Comparison of ENCODE assay signal across 15 mouse cellular contexts in genomic region chr7:30811757-30812290, GRCm38 (mm10). TPM values are rescaled to one million over a fixed set of nuclear protein-coding genes. Genes with fewer than 3 reads are reported as not detected.
A peak's percentile ranks its signal among the peaks of the same experiment; 100 is the strongest.
DNase-seq lines count a peak whose midpoint lies in the region; ATAC-seq and TF ChIP-seq lines count a peak whose summit lies in the region.
"Had no signal": no experiment of that assay in that cellular context is flagged by ENCODE, and none has a peak within 500 bp of the region (broad histone marks: within the 10 kb centered on the region; RNA-seq: fewer than 3 reads in every experiment).

No protein-coding gene starts in this region.

- H3K4me3 ChIP-seq in hindbrain, postnatal 0 days (ENCODE audit: low read length) = no peak overlapping the region
- H3K4me3 ChIP-seq in hindbrain, embryonic 11.5 days (ENCODE audit: low read depth, low read length) = no peak overlapping the region
- H3K4me3 ChIP-seq in intestine, postnatal 0 days (ENCODE audit: low read depth, low read length) = no peak overlapping the region
- peak overlapping the region; percentile 88 for H3K4me3 ChIP-seq in megakaryocyte, embryonic 14.5 days (replicated peaks)
- no peak overlapping the region for H3K4me3 ChIP-seq in forebrain, embryonic 15.5 days
- H3K4me3 ChIP-seq: midbrain, embryonic 10.5 days; neural tube, embryonic 15.5 days had no signal

- peak; percentile 73; the same call in 1 of the 2 replicates for ATAC-seq in hindbrain, postnatal 0 days
- no peak for ATAC-seq in hindbrain, embryonic 11.5 days (ENCODE audit: low FRiP score)
- peak; percentile 58 for ATAC-seq in intestine, postnatal 0 days
- no peak for ATAC-seq in forebrain, embryonic 15.5 days (replicated peaks)

- TF ChIP-seq CTCF in hindbrain, postnatal 0 days (IDR thresholded peaks at IDR 0.05; ENCODE audit: low read depth) = no peak
- no peak for TF ChIP-seq CTCF in intestine, postnatal 0 days (IDR thresholded peaks at IDR 0.05; ENCODE audit: low read depth)

- H3K4me2 ChIP-seq in hindbrain, postnatal 0 days (ENCODE audit: low read depth, low read length) = no peak overlapping the region
- H3K4me2 ChIP-seq in hindbrain, embryonic 11.5 days (replicated peaks; ENCODE audit: low read depth, low read length) = no peak overlapping the region
- H3K4me2 ChIP-seq in intestine, postnatal 0 days (replicated peaks; ENCODE audit: low read depth) = peak overlapping the region; percentile 48
- H3K4me2 ChIP-seq in forebrain, embryonic 15.5 days (replicated peaks) = no peak overlapping the region
- H3K4me2 ChIP-seq: neural tube, embryonic 15.5 days had no signal

- no peaks in the 10 kb centered on the region for H3K9me3 ChIP-seq in hindbrain, postnatal 0 days (ENCODE audit: low read length)
- H3K9me3 ChIP-seq in hindbrain, embryonic 11.5 days (ENCODE audit: control insufficient read depth, low read length) = no peaks in the 10 kb centered on the region
- H3K9me3 ChIP-seq in intestine, postnatal 0 days (ENCODE audit: control insufficient read depth) = no peaks in the 10 kb centered on the region
- H3K9me3 ChIP-seq in megakaryocyte, embryonic 14.5 days = peaks cover 13% of the 10 kb centered on the region
- H3K9me3 ChIP-seq in forebrain, embryonic 15.5 days = no peaks in the 10 kb centered on the region
- H3K9me3 ChIP-seq: neural tube, embryonic 15.5 days had no signal

- no peaks in the 10 kb centered on the region for H3K27me3 ChIP-seq in hindbrain, postnatal 0 days (ENCODE audit: insufficient read depth, low read length)
- H3K27me3 ChIP-seq in hindbrain, embryonic 11.5 days (ENCODE audit: control insufficient read depth, insufficient read depth, low read length) = no peaks in the 10 kb centered on the region
- no peaks in the 10 kb centered on the region for H3K27me3 ChIP-seq in intestine, postnatal 0 days (replicated peaks; ENCODE audit: control insufficient read depth, insufficient read depth, low read length)
- no peaks in the 10 kb centered on the region for H3K27me3 ChIP-seq in megakaryocyte, embryonic 14.5 days (replicated peaks)
- H3K27me3 ChIP-seq in forebrain, embryonic 15.5 days = no peaks in the 10 kb centered on the region
- H3K27me3 ChIP-seq: neural tube, embryonic 15.5 days had no signal

- H3K9ac ChIP-seq in hindbrain, postnatal 0 days (replicated peaks; ENCODE audit: low read length) = no peak overlapping the region
- no peak overlapping the region for H3K9ac ChIP-seq in hindbrain, embryonic 11.5 days (ENCODE audit: low read depth, low read length)
- H3K9ac ChIP-seq in intestine, postnatal 0 days (ENCODE audit: low read depth, low read length) = no peak overlapping the region
- H3K9ac ChIP-seq in forebrain, embryonic 15.5 days (replicated peaks) = no peak overlapping the region
- H3K9ac ChIP-seq: neural tube, embryonic 15.5 days had no signal

- no peak for DNase-seq in hindbrain, postnatal 0 days (ENCODE audit: low spot score)
- DNase-seq in hindbrain, embryonic 11.5 days (ENCODE audit: low spot score) = no peak
- peak; percentile 78 for DNase-seq in MN1 (ENCODE audit: low spot score)
- no peak for DNase-seq in right cerebral cortex, postnatal 4 days
- DNase-seq in layer of hippocampus, adult 9-10 months (ENCODE audit: low spot score) = no peak
- DNase-seq: cerebellum, postnatal 36 days; kidney, postnatal 10 days had no signal

- no peaks in the 10 kb centered on the region for H3K4me1 ChIP-seq in hindbrain, postnatal 0 days (ENCODE audit: insufficient read depth, low read length)
- H3K4me1 ChIP-seq in hindbrain, embryonic 11.5 days (replicated peaks; ENCODE audit: control insufficient read depth, insufficient read depth, low read length) = no peaks in the 10 kb centered on the region
- 0 out of 2 replicates have a peak, but pooled peaks cover 3% of the 10 kb centered on the region for H3K4me1 ChIP-seq in intestine, postnatal 0 days (replicated peaks; ENCODE audit: control insufficient read depth, insufficient read depth, low read length)
- peaks cover 77% of the 10 kb centered on the region for H3K4me1 ChIP-seq in megakaryocyte, embryonic 14.5 days
- no peaks in the 10 kb centered on the region for H3K4me1 ChIP-seq in forebrain, embryonic 15.5 days
- H3K4me1 ChIP-seq: midbrain, embryonic 10.5 days; neural tube, embryonic 15.5 days had no signal

- 0 out of 2 replicates have a peak overlapping the region, but pooled peaks have one; percentile 45 for H3K27ac ChIP-seq in hindbrain, postnatal 0 days
- H3K27ac ChIP-seq in hindbrain, embryonic 11.5 days (ENCODE audit: low read depth, low read length) = no peak overlapping the region
- H3K27ac ChIP-seq in intestine, postnatal 0 days (ENCODE audit: low read depth, low read length) = peak overlapping the region; percentile 73
- H3K27ac ChIP-seq in forebrain, embryonic 15.5 days (replicated peaks) = no peak overlapping the region
- H3K27ac ChIP-seq: midbrain, embryonic 10.5 days; neural tube, embryonic 15.5 days had no signal

- WGBS in hindbrain, postnatal 0 days = 49% methylated on average over 9 of the region's 9 CpGs
- 63% methylated on average over 9 of the region's 9 CpGs for WGBS in hindbrain, embryonic 11.5 days
- WGBS in intestine, postnatal 0 days = 20% methylated on average over 9 of the region's 9 CpGs
- 73% methylated on average over 9 of the region's 9 CpGs for WGBS in forebrain, embryonic 15.5 days

- no peaks in the 10 kb centered on the region for H3K36me3 ChIP-seq in hindbrain, postnatal 0 days (ENCODE audit: insufficient read depth, low read length)
- no peaks in the 10 kb centered on the region for H3K36me3 ChIP-seq in hindbrain, embryonic 11.5 days (ENCODE audit: control insufficient read depth, insufficient read depth, low read length)
- H3K36me3 ChIP-seq in intestine, postnatal 0 days (ENCODE audit: control insufficient read depth, insufficient read depth) = no peaks in the 10 kb centered on the region
- H3K36me3 ChIP-seq in megakaryocyte, embryonic 14.5 days (replicated peaks; ENCODE audit: low read length) = peaks cover 6% of the 10 kb centered on the region
- H3K36me3 ChIP-seq in forebrain, embryonic 15.5 days = no peaks in the 10 kb centered on the region
- H3K36me3 ChIP-seq: midbrain, embryonic 10.5 days; neural tube, embryonic 15.5 days had no signal

RNA-seq across cellular contexts. Expression of gene Ffar2, which starts 11.8 kb away (rescaled TPM):
- 0.16 TPM in 1 of 2 replicates, not detected in the other for total RNA-seq in hindbrain, postnatal 0 days (2014; rRNA removed)
- polyA plus RNA-seq in hindbrain, postnatal 0 days (2015; fragmentation: Nextera tagmentation; extraction: Ambion mirVana) = 0.19 and 0.23 TPM in 2 replicates
- 0.20 TPM in 1 of 2 replicates, not detected in the other for polyA plus RNA-seq in hindbrain, embryonic 11.5 days (2014; fragmentation: Nextera tagmentation; extraction: Ambion mirVana)
- 12.5 and 12.6 TPM in 2 replicates for polyA plus RNA-seq in intestine, postnatal 0 days (2015; fragmentation: Nextera tagmentation; extraction: Ambion mirVana)
- 5.8 and 8.9 TPM in 2 replicates for polyA plus RNA-seq in megakaryocyte, embryonic 14.5 days (2012; ENCODE audit: insufficient read depth, low replicate concordance)
- polyA plus RNA-seq in forebrain, embryonic 15.5 days (2015; fragmentation: Nextera tagmentation; extraction: Ambion mirVana) = 0.17 and 0.24 TPM in 2 replicates
- polyA plus RNA-seq: midbrain, embryonic 10.5 days had no signal

RNA-seq across cellular contexts. Expression of gene Krtdap, which starts 24.1 kb away (rescaled TPM):
- not detected in 2 replicates for total RNA-seq in hindbrain, postnatal 0 days (2014; rRNA removed)
- 0.66 and 1.8 TPM in 2 replicates for polyA plus RNA-seq in hindbrain, postnatal 0 days (2015; fragmentation: Nextera tagmentation; extraction: Ambion mirVana)
- polyA plus RNA-seq in hindbrain, embryonic 11.5 days (2014; fragmentation: Nextera tagmentation; extraction: Ambion mirVana) = not detected in 2 replicates
- 4.1 and 4.8 TPM in 2 replicates for polyA plus RNA-seq in intestine, postnatal 0 days (2015; fragmentation: Nextera tagmentation; extraction: Ambion mirVana)
- not detected in 2 replicates for polyA plus RNA-seq in megakaryocyte, embryonic 14.5 days (2012; ENCODE audit: insufficient read depth, low replicate concordance)
- polyA plus RNA-seq in forebrain, embryonic 15.5 days (2015; fragmentation: Nextera tagmentation; extraction: Ambion mirVana) = 1.3 TPM in 1 of 2 replicates, not detected in the other
- total RNA-seq: left cerebral cortex, postnatal 10 days had no signal
- polyA plus RNA-seq: midbrain, embryonic 10.5 days had no signal

RNA-seq across cellular contexts. Expression of gene Ffar3, which starts 44.2 kb away (rescaled TPM):
- 0.05 TPM in 1 of 2 replicates, not detected in the other for total RNA-seq in hindbrain, postnatal 0 days (2014; rRNA removed)
- polyA plus RNA-seq in hindbrain, postnatal 0 days (2015; fragmentation: Nextera tagmentation; extraction: Ambion mirVana) = 0.09 TPM in 1 of 2 replicates, not detected in the other
- polyA plus RNA-seq in hindbrain, embryonic 11.5 days (2014; fragmentation: Nextera tagmentation; extraction: Ambion mirVana) = not detected in 2 replicates
- polyA plus RNA-seq in intestine, postnatal 0 days (2015; fragmentation: Nextera tagmentation; extraction: Ambion mirVana) = 0.21 and 0.47 TPM in 2 replicates
- polyA plus RNA-seq in megakaryocyte, embryonic 14.5 days (2012; ENCODE audit: insufficient read depth, low replicate concordance) = not detected in 2 replicates
- polyA plus RNA-seq in forebrain, embryonic 15.5 days (2015; fragmentation: Nextera tagmentation; extraction: Ambion mirVana) = not detected in 2 replicates
- total RNA-seq: gastrocnemius, adult 8-10 months; left cerebral cortex, postnatal 10 days had no signal
- polyA plus RNA-seq: heart, embryonic 16.5 days; midbrain, embryonic 10.5 days; neural tube, embryonic 15.5 days had no signal

RNA-seq across cellular contexts. Expression of gene Dmkn, which starts 48.3 kb away (rescaled TPM):
- 1.4 and 2.1 TPM in 2 replicates for total RNA-seq in hindbrain, postnatal 0 days (2014; rRNA removed)
- 3.9 and 5.8 TPM in 2 replicates for polyA plus RNA-seq in hindbrain, postnatal 0 days (2015; fragmentation: Nextera tagmentation; extraction: Ambion mirVana)
- polyA plus RNA-seq in hindbrain, embryonic 11.5 days (2014; fragmentation: Nextera tagmentation; extraction: Ambion mirVana) = 0.34 and 0.73 TPM in 2 replicates
- polyA plus RNA-seq in intestine, postnatal 0 days (2015; fragmentation: Nextera tagmentation; extraction: Ambion mirVana) = 27.8 and 28.2 TPM in 2 replicates
- not detected in 2 replicates for polyA plus RNA-seq in megakaryocyte, embryonic 14.5 days (2012; ENCODE audit: insufficient read depth, low replicate concordance)
- 0.26 and 0.74 TPM in 2 replicates for polyA plus RNA-seq in forebrain, embryonic 15.5 days (2015; fragmentation: Nextera tagmentation; extraction: Ambion mirVana)
- polyA plus RNA-seq: midbrain, embryonic 10.5 days had no signal

RNA-seq across cellular contexts. Expression of gene Ffar1, which starts 49.5 kb away (rescaled TPM):
- not detected in 2 replicates for total RNA-seq in hindbrain, postnatal 0 days (2014; rRNA removed)
- polyA plus RNA-seq in hindbrain, postnatal 0 days (2015; fragmentation: Nextera tagmentation; extraction: Ambion mirVana) = not detected in 2 replicates
- not detected in 2 replicates for polyA plus RNA-seq in hindbrain, embryonic 11.5 days (2014; fragmentation: Nextera tagmentation; extraction: Ambion mirVana)
- 0.13 and 0.21 TPM in 2 replicates for polyA plus RNA-seq in intestine, postnatal 0 days (2015; fragmentation: Nextera tagmentation; extraction: Ambion mirVana)
- 0.16 TPM in 1 of 2 replicates, not detected in the other for polyA plus RNA-seq in megakaryocyte, embryonic 14.5 days (2012; ENCODE audit: insufficient read depth, low replicate concordance)
- polyA plus RNA-seq in forebrain, embryonic 15.5 days (2015; fragmentation: Nextera tagmentation; extraction: Ambion mirVana) = not detected in 2 replicates
- total RNA-seq: gastrocnemius, adult 8-10 months; left cerebral cortex, postnatal 10 days had no signal
- polyA plus RNA-seq: midbrain, embryonic 10.5 days; neural tube, embryonic 15.5 days had no signal

Comparison
In these comparisons a context has a peak if more than half of its experiments do, and no peak if none do; other contexts are left out.
1. ATAC-seq: peak in hindbrain, postnatal 0 days (single experiment) and intestine, postnatal 0 days (single experiment); none in hindbrain, embryonic 11.5 days (single experiment) and forebrain, embryonic 15.5 days (single experiment).
2. H3K27ac ChIP-seq: peak in hindbrain, postnatal 0 days (single experiment) and intestine, postnatal 0 days (single experiment); none in hindbrain, embryonic 11.5 days (single experiment) and forebrain, embryonic 15.5 days (single experiment).